Mouse (Mus musculus): ENCODE results near the gene Nt5c. TPM values are rescaled to one million over a fixed set of nuclear protein-coding genes. Genes with fewer than 3 reads are reported as not detected.
"Not testable (repeated sequence)": the region's sequence is repeated elsewhere in the genome, so short reads cannot be mapped to it uniquely, and the experiment has no call there.

The Nt5c gene
- total RNA-seq, 2 experiments from 2014 or later, result 57.6 to 67.2 TPM

DNA sequence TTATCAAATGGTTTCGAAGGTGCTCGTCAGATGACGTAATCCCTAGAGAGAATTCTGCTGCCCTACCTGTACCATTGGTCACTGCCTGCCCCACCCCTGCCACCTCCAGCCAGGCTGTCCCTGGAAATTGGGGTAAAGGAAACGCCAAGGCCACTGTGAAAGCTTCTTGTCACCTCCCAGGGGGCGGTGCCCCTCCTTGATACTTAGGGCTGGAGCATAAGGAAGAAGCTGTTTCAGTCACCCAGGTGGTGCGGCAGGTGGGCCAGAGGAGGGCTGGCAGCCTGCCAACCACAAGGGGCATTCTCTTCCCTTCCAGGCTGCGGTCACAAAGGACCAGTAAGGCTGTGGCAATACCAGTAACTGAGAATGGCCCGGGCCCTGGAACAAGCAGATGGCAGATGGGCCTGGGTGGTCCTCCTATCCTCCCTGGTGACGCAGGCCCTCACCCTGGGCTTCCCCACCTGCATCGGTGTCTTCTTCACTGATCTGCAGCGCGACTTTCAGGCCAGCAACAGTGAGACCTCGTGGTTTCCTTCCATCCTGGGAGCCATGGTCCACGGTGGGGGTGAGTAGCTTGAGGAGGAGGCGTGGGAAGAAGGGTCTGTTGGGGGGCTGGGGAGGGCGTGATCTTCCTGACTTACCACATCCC is 29.3 kb downstream of the Nt5c start, which contains the start of gene Slc16a5:
TSS of gene Slc16a5 (plus strand) at position 232 of the 649 bp plus-strand sequence.
- H3K27ac ChIP-seq, result no peak within 1 kb of the TSS
- TF ChIP-seq CTCF (IDR thresholded peaks at IDR 0.05), result no peak
- intact Hi-C loops (cut with DNase I), result no loop called here
- DNase-seq (ENCODE audit: extremely low spot score in 1 of 2, low spot score in 2 of 2), result no peak
- H3K4me3 ChIP-seq, result no peak within 1 kb of the TSS

DNA sequence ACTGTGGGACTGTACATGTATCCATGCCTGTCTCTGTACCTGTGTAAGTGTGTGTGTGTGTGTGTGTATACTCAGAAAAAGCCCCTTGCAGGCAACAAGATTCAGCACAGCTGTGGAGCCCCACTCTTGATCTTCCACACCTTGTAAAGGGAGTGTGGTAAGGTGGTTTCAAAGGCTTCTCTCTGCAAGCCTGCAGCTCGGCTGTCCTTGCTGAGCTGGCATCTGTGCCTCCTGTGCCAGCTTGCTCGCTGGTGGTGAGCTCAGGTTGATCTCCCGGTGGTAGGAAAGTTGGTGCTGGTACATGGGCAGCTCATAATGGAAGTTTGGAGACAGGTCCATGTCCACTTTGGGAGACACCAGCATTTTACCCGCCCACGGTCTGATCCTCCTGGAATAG is 29.8 kb downstream of the Nt5c start:
- H3K27ac ChIP-seq, result no peak overlapping the region
- no peak overlapping the region for H3K4me3 ChIP-seq
- no peak for DNase-seq (ENCODE audit: extremely low spot score in 1 of 2, low spot score in 2 of 2)
- TF ChIP-seq CTCF (IDR thresholded peaks at IDR 0.05), result no peak
- intact Hi-C loops (cut with DNase I), result no loop called here

DNA sequence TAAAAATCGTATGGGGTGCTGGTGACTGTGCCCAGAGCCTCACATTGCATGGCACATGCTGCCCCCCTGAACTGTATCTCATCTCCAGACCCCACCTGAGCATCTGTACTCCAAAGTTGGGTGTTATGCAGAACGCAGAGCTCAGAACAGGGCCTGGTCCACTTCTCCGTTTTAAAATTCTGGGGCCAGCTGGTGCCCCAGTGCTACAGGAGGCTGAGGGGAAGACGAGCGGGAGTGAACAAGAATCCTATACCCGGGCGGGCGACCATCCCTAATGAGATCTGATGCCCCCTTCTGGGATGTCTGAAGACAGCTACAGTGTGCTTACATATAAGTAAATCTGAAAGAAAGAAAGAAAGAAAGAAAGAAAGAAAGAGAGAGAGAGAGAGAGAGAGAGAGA is 30.7 kb downstream of the Nt5c start:
- Histone ChIP-seq H3K4me3 (no peak overlapping the region), H3K27ac (no peak overlapping the region)
- intact Hi-C loops (cut with DNase I), result no loop called here
- no peak; the same call in none of the 2 replicates for TF ChIP-seq CTCF (IDR thresholded peaks at IDR 0.05)
- DNase-seq (ENCODE audit: extremely low spot score in 1 of 2, low spot score in 2 of 2), result no peak

DNA sequence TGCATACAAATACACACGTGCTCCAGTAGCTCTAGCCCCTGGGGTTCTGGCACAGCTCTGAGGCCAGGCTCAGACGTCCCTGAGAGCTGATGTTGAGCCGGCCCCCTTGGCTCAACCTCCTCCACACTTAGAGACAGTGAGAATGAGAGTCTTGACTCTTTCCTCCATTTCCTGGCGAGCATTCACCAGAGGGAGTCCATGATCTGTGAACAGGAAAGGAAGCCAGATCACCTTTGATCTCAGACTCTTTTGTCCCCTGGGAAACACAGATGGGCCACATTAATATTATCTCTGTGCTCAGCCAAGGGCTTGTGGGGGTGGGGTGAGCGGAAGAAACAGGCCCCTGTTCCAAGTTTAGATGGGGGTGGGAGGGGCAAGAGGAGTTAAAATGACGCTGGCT is 34.3 kb downstream of the Nt5c start:
- TF ChIP-seq CTCF (IDR thresholded peaks at IDR 0.05), result no peak
- intact Hi-C loops (cut with DNase I), result no loop called here
- Histone ChIP-seq H3K27ac (no peak overlapping the region), H3K4me3 (no peak overlapping the region)
- DNase-seq (ENCODE audit: extremely low spot score in 1 of 2, low spot score in 2 of 2), result no peak

DNA sequence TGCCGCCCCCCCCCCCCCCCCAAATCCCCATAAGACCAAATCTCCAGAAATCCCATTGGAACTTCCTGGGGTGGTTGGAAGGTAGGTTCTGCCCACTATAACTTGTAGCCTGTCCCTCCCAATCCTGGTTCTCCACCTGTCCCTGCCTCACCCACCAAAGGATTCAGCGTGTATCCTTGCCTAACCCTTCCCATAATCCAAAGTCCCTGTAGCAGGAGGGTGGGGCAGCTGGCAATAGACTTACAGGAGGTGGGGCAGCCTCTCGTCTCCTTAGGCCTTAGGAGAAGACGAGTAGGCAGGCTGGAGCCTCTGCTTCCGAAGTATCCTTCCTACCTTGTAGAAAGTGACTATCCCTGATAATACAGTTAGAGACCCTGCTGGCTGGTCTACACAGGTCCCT is 35.5 kb downstream of the Nt5c start:
- TF ChIP-seq CTCF (IDR thresholded peaks at IDR 0.05), result no peak
- Histone ChIP-seq H3K4me3 (no peak overlapping the region), H3K27ac (no peak overlapping the region)
- DNase-seq (ENCODE audit: extremely low spot score in 1 of 2, low spot score in 2 of 2), result no peak
- intact Hi-C loops (cut with DNase I), result no loop called here

GRCm38 (mm10) chr11:115455619-115456018 is 36.0 kb downstream of the Nt5c start:
- TF ChIP-seq CTCF (IDR thresholded peaks at IDR 0.05), result no peak; the same call in 1 of the 2 replicates
- Histone ChIP-seq H3K27ac (no peak overlapping the region), H3K4me3 (no peak overlapping the region)
- DNase-seq (ENCODE audit: extremely low spot score in 1 of 2, low spot score in 2 of 2), result no peak
- intact Hi-C loops (cut with DNase I), result no loop called here

- DNase-seq (ENCODE audit: extremely low spot score in 1 of 2, low spot score in 2 of 2); intact Hi-C loops (cut with DNase I); H3K27ac ChIP-seq; H3K4me3 ChIP-seq: not testable (repeated sequence)
Measured at GRCm38 (mm10) chr11:115454822-115455221, 36.8 kb downstream of the Nt5c start.

GRCm38 (mm10) chr11:115453306-115453705 is 38.4 kb downstream of the Nt5c start:
- DNase-seq (ENCODE audit: extremely low spot score in 1 of 2, low spot score in 2 of 2), result no peak
- no peak for TF ChIP-seq CTCF (IDR thresholded peaks at IDR 0.05)
- intact Hi-C loops (cut with DNase I), result no loop called here

DNA sequence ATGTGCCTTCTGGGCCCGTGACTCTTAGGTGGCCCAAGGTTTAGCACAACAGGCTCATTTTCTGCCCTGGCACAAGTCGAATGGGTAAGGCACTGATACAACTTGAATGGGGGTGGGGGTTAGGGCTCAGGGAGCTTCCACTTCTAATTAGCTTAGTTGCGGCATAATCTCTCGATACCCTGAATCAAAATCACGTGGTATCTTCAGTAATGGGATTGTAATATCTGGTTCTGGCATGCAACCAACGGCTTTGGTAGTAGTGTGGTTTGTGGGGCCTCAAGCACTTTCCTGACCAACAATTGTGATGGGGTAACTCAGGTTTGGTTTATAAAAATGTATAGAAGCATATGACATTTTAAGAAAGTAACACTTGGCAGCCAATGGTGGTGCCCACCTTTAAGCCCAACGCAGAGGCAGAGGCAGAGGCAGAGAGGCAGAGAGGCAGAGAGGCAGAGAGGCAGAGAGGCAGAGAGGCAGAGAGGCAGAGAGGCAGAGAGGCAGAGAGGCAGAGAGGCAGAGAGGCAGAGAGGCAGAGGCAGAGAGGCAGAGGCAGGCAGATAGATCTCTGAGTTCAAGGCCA is 39.3 kb downstream of the Nt5c start:
- no peak overlapping the region for H3K4me3 ChIP-seq
- no peak for DNase-seq (ENCODE audit: extremely low spot score in 1 of 2, low spot score in 2 of 2)
- TF ChIP-seq CTCF (IDR thresholded peaks at IDR 0.05), result no peak
- H3K27ac ChIP-seq, result no peak overlapping the region
- intact Hi-C loops (cut with DNase I), result no loop called here

More at GRCm38 (mm10) chr11:115453306-115453705, 38.4 kb downstream of the Nt5c start:
- Histone ChIP-seq H3K4me3 (no peak overlapping the region), H3K27ac (no peak overlapping the region)

- no peak for DNase-seq (ENCODE audit: extremely low spot score in 1 of 2, low spot score in 2 of 2)
- TF ChIP-seq CTCF (IDR thresholded peaks at IDR 0.05), result no peak
- intact Hi-C loops (cut with DNase I), result no loop called here
- no peak overlapping the region for H3K27ac ChIP-seq
- no peak overlapping the region for H3K4me3 ChIP-seq
Measured at GRCm38 (mm10) chr11:115451781-115452241, 39.9 kb downstream of the Nt5c start.

DNA sequence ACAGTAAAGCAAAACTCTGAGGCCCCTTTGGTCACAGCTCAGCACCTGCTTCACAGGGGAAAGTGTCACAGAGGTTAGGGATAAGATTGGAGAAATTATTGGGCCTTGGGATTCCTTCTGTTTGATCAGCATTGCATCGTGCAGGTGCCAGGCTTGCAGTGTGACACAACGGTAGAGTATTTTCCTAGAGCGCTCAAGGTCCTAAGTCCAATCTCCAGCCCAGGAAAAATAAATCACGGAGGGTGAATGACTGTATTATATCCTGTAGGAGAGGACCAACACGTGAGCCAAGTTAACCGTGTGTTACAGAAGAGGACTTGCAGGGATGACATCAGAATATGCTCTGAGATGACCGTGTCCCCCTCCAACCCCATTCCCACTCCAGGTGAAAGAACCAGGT is 41.5 kb downstream of the Nt5c start:
- no peak for TF ChIP-seq CTCF (IDR thresholded peaks at IDR 0.05)
- Histone ChIP-seq H3K4me3 (no peak overlapping the region), H3K27ac (no peak overlapping the region)
- DNase-seq (ENCODE audit: extremely low spot score in 1 of 2, low spot score in 2 of 2), result no peak
- intact Hi-C loops (cut with DNase I), result no loop called here

DNA sequence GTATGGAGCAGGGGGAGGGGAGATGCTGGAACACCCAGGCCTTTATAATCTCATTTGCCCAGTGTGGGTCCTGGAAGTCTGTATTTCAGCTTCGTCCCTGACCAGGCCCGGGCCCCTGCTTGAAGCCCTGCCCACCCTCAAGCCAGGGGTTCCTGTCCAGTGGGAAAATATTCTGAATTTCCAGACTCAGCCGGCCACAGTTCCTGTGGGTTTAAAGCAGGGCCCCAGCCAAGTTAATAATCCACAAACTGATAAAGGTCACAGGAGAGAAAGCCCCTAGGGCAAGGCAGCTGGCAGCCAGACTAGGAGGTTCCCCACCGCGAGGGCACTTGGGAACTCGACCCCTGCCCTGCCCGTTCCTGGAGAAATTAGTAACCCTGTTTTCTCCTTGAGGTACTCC is 42.7 kb downstream of the Nt5c start:
- no peak overlapping the region for H3K27ac ChIP-seq
- no peak overlapping the region for H3K4me3 ChIP-seq
- TF ChIP-seq CTCF (IDR thresholded peaks at IDR 0.05), result no peak
- intact Hi-C loops (cut with DNase I), result no loop called here
- DNase-seq (ENCODE audit: extremely low spot score in 1 of 2, low spot score in 2 of 2), result no peak

- TF ChIP-seq CTCF (IDR thresholded peaks at IDR 0.05), result no peak
- no peak for DNase-seq (ENCODE audit: extremely low spot score in 1 of 2, low spot score in 2 of 2)
- no peak overlapping the region for H3K4me3 ChIP-seq
- H3K27ac ChIP-seq, result no peak overlapping the region
- intact Hi-C loops (cut with DNase I), result no loop called here
Measured at GRCm38 (mm10) chr11:115448075-115448474, 43.6 kb downstream of the Nt5c start.

Measured in left cerebral cortex, adult 2 months (tissue).